Mouse (Mus musculus) spleen, adult 10 weeks (tissue): ENCODE data around the gene Vrtn. TPM values are rescaled to one million over a fixed set of nuclear protein-coding genes. Genes with fewer than 3 reads are reported as not detected.

Experiments
- polyA plus RNA-seq: library from polyadenylated mRNA; stranded (reverse); fragments of 350-450 nt; fragmentation: Illumina TruSeq; extraction: RNeasy Lipid Tissue Mini Kit (QIAGEN cat#74804); gene quantifications from one replicate; pipeline ENCODE4 v1.2.3, GENCODE M21; 2015; ENCODE audit warnings: low replicate concordance; ENCODE audit not compliant: insufficient read depth

The Vrtn gene
- polyA plus RNA-seq: not detected

DNA sequence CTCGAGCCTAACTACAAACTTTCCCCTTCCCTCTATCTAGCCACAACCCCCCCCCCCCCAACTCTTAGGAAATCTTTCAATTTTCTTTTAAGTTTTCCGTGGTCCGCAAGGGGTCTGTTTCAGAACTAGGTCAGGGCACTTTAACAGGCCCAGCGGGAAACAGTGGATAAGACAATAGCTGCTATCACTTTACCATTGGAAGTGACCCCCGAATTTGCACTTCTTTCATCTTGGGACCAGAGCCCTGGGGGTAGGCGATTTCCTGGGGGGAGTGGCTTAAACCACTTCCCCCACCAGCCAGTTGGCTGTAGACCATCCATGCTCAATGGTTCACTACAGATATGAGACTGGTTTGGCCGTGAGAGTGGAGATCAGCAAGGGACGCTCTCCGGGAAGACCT, at the start of gene Vrtn:
Vrtn (plus strand) TSS at position 366 of the 400 bp plus-strand sequence.

DNA sequence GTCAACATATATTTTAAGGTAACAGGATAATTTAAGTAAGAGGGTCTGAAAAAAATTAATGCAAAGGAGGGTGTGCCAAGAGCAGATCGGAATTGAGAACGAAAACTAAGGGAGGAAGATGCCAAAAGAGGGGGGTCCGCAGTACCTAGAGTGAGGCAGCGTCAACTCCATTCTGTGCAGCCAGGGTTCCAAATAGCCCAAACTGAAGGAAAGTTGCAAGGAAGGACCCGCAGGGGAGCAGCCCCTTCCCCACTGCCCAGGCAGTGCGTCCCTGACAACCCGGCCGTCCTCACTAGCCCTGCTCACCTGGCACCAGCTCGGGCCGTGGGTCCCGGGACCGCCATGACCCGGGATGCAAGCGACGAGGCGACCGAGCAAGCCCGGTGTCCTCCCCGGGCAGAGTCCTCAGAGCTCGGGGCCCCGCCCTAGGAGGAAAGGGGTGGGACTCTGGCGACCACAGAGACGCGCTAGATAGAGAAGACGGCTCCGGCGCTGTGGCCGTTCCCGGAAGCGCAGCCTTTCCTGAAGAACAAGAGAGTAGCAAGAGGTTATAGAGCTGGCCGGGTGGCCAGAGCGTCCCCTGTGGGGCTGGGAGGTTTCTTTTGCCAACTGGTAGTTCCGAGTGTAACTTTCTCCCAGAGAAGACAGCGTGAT, 23.7 kb upstream of the Vrtn start, which contains the start of gene Abcd4:
Abcd4 (minus strand) TSS at position 437 of the 654 bp plus-strand sequence.

DNA sequence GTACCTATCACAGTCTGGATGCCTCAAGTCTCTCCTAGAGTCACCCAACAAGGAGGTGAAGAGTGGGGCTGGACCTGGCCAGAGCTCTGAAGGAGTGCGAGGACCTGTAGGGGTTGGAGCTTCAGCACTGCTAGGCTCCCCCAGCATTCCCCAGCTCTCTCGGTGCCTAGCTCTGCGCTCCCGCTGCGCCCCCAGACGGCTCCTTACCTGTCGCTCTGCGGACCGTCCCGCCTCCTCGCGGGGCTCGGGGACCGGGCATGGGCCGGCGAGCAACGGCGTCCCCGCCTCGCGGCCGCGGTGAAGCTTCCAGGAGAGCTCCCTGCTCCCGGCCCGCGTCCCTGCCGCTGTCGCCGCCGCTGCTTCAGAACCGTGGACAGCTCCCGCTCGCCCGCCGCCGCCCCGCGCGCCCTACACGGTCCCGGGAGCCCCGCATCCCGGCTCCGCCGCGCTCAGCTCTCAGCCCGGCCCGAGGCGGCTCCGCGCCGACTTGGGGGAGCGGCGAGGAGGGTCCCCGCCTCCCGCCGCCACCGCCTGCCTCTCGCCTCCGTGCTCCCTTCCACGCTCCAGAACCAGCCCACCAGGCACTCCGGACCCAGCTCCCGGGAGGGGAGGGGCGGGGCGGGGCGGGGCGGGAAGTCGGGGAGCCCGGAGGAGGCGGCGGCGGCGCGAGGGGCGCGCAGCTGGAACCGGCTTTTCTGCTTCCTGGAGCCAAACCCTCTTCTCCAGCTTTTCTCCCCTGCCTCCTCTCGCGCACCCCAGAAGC, 57.7 kb downstream of the Vrtn start, which contains the start of gene Syndig1l:
Syndig1l (minus strand) TSS at position 513 of the 763 bp plus-strand sequence.

Other genes starting within 250 kb of the Vrtn start
- gene Entpd5, start 232.0 kb upstream of the Vrtn start, polyA plus RNA-seq: 43.1 TPM
- gene Bbof1, start 231.9 kb upstream of the Vrtn start, polyA plus RNA-seq: 1.6 TPM
- gene Rnf113a2, start 223.8 kb upstream of the Vrtn start, polyA plus RNA-seq: 22.5 TPM
- gene Aldh6a1, start 190.0 kb upstream of the Vrtn start, polyA plus RNA-seq: 20.8 TPM
- gene Lin52, start 189.6 kb upstream of the Vrtn start, polyA plus RNA-seq: 17.9 TPM
- gene Vsx2, start 71.3 kb upstream of the Vrtn start, polyA plus RNA-seq: not detected
- gene Abcd4, start 23.6 kb upstream of the Vrtn start, polyA plus RNA-seq: 12.5 TPM
- gene Syndig1l, start 57.8 kb downstream of the Vrtn start, polyA plus RNA-seq: 0.43 TPM
- gene Npc2, start 132.1 kb downstream of the Vrtn start, polyA plus RNA-seq: 151 TPM
- gene Isca2, start 132.2 kb downstream of the Vrtn start, polyA plus RNA-seq: 81.7 TPM
- gene Ltbp2, start 235.5 kb downstream of the Vrtn start, polyA plus RNA-seq: 6.2 TPM